Mouse (Mus musculus) stomach, embryonic 16.5 days (tissue): Measurements from ENCODE around the gene Ern1. TPM values are rescaled to one million over a fixed set of nuclear protein-coding genes. Genes with fewer than 3 reads are reported as not detected.
"Not testable (repeated sequence)": the region's sequence is repeated elsewhere in the genome, so short reads cannot be mapped to it uniquely, and the experiment has no call there.

ENCODE experiments used
- ATAC-seq: fragments of 200-750 bp; cut with Nextera tagmentation; 2 replicates; pipeline ENCODE4 v1.8.0; 2017; ENCODE audit warnings: moderate number of reproducible peaks, moderate TSS enrichment; ENCODE audit not compliant: insufficient read depth, low FRiP score
- H3K27ac ChIP-seq: fragments of 300-500 bp; sonication (generic); 2 replicates; pipeline ENCODE4 v1.5.1; 2014; ENCODE audit warnings: low read length
- H3K27me3 ChIP-seq: fragments of 300-500 bp; sonication (generic); 2 replicates; pipeline ENCODE4 v1.6.1; 2014; ENCODE audit warnings: low read length, control low read depth, mixed read lengths; ENCODE audit not compliant: control insufficient read depth, insufficient read depth
- H3K36me3 ChIP-seq: fragments of 300-500 bp; sonication (generic); 2 replicates; pipeline ENCODE4 v1.6.1; 2014; ENCODE audit warnings: low read length; ENCODE audit not compliant: control insufficient read depth, insufficient read depth
- H3K4me1 ChIP-seq: fragments of 300-500 bp; sonication (generic); 2 replicates; pipeline ENCODE4 v1.6.1; 2014; ENCODE audit warnings: low read length, control low read depth, mixed read lengths; ENCODE audit not compliant: control insufficient read depth, insufficient read depth
- H3K4me2 ChIP-seq: fragments of 300-500 bp; sonication (generic); 2 replicates; pipeline ENCODE4 v1.6.1; 2014; ENCODE audit warnings: low read depth, low read length, mixed read lengths
- H3K4me3 ChIP-seq: fragments of 300-500 bp; sonication (generic); replicated peaks from 2 replicates; pipeline ENCODE4 v1.5.1; 2014; ENCODE audit warnings: mild to moderate bottlenecking, low read length
- H3K9ac ChIP-seq: fragments of 300-500 bp; sonication (generic); 2 replicates; pipeline ENCODE4 v1.6.1; 2014; ENCODE audit warnings: low read length
- H3K9me3 ChIP-seq: fragments of 300-500 bp; sonication (generic); replicated peaks from 2 replicates; pipeline ENCODE4 v1.6.1; 2016; ENCODE audit warnings: low read length, control low read depth; ENCODE audit not compliant: control insufficient read depth
- WGBS: fragments of 180-500 bp; shearing (Covaris S2); extraction: QIAGEN DNeasy Blood & Tissue Kit; methylation state at CpG from one replicate; pipeline ENCODE4 v1.1.7; 2014; 5-methylcytosine and 5-hydroxymethylcytosine counted together
- polyA plus RNA-seq: library from polyadenylated mRNA; unstranded; fragments of >200 nt; fragmentation: Nextera tagmentation; extraction: Ambion mirVana; gene quantifications from 2 replicates; pipeline ENCODE4 v1.2.1, GENCODE M21; 2015

The Ern1 gene
- polyA plus RNA-seq, 1 experiment from 2014 or later, result 9.4 TPM

DNA sequence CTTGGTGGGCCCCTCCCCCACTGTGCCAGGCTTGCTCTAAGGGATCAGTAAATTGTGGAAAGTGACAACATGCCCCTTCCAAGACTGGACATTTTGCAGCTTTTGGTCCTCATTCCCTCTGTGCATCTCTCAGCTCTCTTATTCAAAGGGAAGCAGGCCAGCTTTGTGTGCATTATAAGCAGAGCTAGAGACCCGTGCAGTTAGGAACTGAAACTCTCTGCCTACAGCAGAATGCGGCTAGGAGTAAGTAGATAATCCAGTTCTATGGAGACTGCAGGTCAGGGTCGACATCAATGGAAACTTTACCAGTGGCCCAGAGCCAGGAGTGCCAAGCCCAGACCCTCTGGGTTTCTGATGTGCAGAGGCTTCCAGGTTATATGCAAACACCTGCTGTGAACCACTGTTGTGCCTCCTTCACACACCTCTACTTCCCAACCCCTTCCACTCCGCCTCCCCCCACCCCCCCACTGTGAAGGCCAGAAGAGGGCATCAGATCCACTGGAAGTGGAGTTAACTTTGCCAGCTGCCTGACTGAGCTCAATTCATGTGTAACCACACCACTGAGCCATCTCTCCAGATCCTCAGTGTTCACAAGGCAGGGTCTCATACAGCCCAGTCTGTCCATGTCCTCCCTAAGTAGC is 11.2 kb upstream of the Ern1 start:
- Histone ChIP-seq H3K4me3 (no peak overlapping the region), H3K9me3 (no peaks in the 10 kb centered on the region), H3K9ac (no peak overlapping the region), H3K27me3 (no peaks in the 10 kb centered on the region), H3K36me3 (no peaks in the 10 kb centered on the region), H3K4me1 (no peaks in the 10 kb centered on the region), H3K4me2 (no peak overlapping the region), H3K27ac (no peak overlapping the region)
- no peak for ATAC-seq
- 34% methylated on average over 4 of the region's 4 CpGs for WGBS

DNA sequence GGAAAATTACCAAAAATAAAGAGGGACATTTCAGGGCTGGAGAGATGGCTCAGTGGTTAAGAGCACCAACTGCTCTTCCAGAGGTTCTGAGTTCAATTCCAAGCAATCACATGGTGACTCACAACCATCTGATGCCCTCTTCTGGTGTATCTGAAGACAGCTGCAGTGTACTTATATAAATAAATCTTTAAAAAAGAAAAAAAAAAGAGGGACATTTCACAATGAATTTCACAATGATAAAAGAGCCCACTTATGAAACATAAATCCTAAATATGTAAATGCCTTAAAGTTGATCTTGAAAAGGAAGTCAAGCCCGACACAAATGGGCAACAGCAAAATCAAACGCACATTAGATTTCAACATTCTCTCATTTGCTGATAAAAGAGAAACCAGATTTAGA is 10.3 kb upstream of the Ern1 start:
- no peak for ATAC-seq
- Histone ChIP-seq H3K4me1 (no peaks in the 10 kb centered on the region), H3K27me3 (no peaks in the 10 kb centered on the region), H3K9ac (no peak overlapping the region), H3K27ac (no peak overlapping the region), H3K9me3 (no peaks in the 10 kb centered on the region), H3K4me2 (no peak overlapping the region), H3K36me3 (no peaks in the 10 kb centered on the region), H3K4me3 (no peak overlapping the region)
- 79% methylated on average over 2 of the region's 2 CpGs for WGBS

DNA sequence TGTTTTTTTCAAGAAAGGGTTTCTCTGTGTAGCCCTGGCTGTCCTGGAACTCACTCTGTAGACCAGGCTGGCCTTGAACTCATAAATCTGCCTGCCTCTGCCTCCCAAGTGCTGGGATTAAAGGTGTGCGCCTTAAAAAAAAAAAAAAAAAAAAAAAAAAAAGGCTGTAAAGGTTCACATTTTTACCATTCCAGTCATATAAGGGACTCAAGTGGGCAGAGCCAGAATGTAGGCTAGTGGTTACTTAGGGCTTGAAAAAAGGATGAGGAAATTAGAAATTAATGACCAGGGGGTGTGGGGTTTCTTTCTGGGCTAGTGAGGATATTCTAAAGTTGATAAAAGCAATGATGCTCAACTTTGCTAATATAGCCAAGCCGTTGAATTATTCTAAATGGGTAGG is 9.4 kb upstream of the Ern1 start:
- not testable (repeated sequence) for ATAC-seq, H3K27me3 ChIP-seq, H3K4me1 ChIP-seq, H3K4me2 ChIP-seq, H3K36me3 ChIP-seq, H3K27ac ChIP-seq, H3K4me3 ChIP-seq, H3K9ac ChIP-seq, H3K9me3 ChIP-seq
- WGBS, result 89% methylated on average over 2 of the region's 2 CpGs

DNA sequence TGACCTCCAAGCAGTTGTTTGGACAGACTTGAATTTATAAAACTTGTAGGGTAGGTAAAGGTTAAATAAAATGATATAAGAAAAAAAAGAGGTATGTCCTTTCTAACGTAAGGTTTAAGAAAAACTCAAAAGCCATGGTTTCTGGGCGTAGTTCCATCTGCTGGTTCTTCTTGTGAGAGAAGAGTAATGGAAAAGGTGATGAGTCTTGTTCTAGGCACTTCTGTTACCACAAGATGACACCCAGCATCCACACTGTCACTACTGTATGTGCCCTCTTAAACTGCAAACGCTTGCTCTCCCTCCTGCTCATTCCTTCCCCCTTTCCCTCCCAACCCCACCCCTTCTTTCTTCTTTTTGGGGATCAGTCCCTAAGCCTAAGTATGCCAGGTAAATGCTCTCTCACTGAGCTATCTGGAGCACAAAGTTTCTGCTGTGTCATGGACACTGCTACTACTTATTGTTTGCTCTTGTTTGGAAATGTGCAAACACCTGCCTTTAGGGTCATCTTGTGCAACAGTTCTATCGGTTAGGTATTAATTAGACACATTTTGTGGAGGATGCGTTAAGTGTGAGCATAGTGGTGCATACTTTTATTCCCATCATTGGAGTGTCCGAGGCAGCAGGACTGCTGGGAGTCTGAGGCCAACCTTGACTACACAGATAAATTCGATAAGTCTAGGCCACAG is 5.5 kb upstream of the Ern1 start:
- Histone ChIP-seq H3K9ac (no peak overlapping the region), H3K4me1 (peaks cover 3% of the 10 kb centered on the region), H3K9me3 (no peaks in the 10 kb centered on the region), H3K4me3 (no peak overlapping the region), H3K27ac (no peak overlapping the region), H3K4me2 (no peak overlapping the region), H3K27me3 (no peaks in the 10 kb centered on the region), H3K36me3 (no peaks in the 10 kb centered on the region)
- no peak for ATAC-seq
- WGBS, result 72% methylated on average over 7 of the region's 7 CpGs

DNA sequence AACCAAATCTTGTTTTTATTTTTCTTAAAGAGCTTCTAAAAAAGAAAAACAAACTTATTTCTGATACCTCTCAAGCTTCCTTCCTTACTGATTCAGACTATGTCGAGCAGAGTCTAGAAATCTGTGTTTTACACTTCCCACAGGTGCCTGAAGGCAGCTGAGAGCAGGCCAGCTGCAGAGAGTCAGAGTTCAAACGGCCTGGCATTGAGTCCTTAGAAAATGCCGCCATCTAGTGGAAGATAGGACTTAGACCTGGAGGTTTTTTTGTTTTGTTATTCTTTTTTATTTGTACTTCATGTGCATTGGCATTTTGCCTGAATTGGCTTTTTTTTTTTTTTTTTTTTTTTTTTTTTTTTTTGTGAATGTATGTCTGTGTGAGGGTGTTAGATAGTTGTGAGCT is 3.7 kb upstream of the Ern1 start:
- Histone ChIP-seq H3K9ac (no peak overlapping the region), H3K36me3 (no peaks in the 10 kb centered on the region), H3K4me2 (no peak overlapping the region), H3K27ac (no peak overlapping the region), H3K4me3 (no peak overlapping the region), H3K9me3 (no peaks in the 10 kb centered on the region), H3K4me1 (peaks cover 7% of the 10 kb centered on the region), H3K27me3 (no peaks in the 10 kb centered on the region)
- WGBS, result under 1% methylated on average over 3 of the region's 3 CpGs
- ATAC-seq, result no peak

DNA sequence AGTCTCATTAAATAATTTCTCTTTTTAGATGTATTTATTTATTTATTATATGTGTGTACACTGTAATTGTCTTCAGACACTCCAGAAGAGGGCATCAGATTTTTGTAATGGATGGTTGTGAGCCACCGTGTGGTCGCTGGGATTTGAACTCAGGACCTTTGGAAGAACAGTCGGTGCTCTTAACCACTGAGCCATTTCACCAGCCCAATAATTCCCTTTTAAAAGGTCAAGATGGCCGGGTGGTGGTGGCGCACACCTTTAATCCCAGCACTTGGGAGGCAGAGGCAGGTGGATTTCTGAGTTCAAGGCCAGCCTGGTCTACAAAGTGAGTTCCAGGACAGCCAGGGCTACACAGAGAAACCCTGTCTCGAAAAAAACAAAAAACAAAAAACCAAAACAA is 2.9 kb upstream of the Ern1 start:
- H3K4me3 ChIP-seq, ATAC-seq, H3K27me3 ChIP-seq, H3K9ac ChIP-seq, H3K9me3 ChIP-seq, H3K27ac ChIP-seq, H3K4me2 ChIP-seq, H3K36me3 ChIP-seq: not testable (repeated sequence)
- H3K4me1 ChIP-seq, result peaks cover 12% of the 10 kb centered on the region
- WGBS, result 81% methylated on average over 6 of the region's 6 CpGs

DNA sequence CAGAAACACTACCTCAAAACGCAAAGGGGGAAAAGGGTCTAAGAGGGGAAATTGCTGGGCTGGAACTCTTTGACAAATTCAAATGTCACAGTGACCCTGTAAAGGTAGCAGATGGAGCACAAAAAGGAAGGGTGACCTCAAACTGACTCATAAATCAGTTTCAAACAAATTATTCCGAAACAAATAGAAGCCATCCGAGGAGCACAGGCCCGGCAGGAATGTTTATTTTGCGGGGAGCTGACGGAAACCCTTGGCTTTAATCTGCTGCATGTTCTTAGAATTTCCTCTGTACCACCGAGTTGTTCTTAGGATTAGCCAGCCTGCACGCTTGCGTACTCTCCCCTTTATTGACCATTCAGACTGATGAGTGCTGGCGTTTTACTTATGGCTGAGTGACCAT is 2.4 kb upstream of the Ern1 start:
- Histone ChIP-seq H3K27ac (no peak overlapping the region), H3K9me3 (no peaks in the 10 kb centered on the region), H3K36me3 (no peaks in the 10 kb centered on the region), H3K9ac (no peak overlapping the region), H3K4me3 (no peak overlapping the region), H3K27me3 (no peaks in the 10 kb centered on the region), H3K4me2 (no peak overlapping the region), H3K4me1 (peaks cover 12% of the 10 kb centered on the region)
- no peak for ATAC-seq
- WGBS, result 25% methylated on average over 10 of the region's 10 CpGs

DNA sequence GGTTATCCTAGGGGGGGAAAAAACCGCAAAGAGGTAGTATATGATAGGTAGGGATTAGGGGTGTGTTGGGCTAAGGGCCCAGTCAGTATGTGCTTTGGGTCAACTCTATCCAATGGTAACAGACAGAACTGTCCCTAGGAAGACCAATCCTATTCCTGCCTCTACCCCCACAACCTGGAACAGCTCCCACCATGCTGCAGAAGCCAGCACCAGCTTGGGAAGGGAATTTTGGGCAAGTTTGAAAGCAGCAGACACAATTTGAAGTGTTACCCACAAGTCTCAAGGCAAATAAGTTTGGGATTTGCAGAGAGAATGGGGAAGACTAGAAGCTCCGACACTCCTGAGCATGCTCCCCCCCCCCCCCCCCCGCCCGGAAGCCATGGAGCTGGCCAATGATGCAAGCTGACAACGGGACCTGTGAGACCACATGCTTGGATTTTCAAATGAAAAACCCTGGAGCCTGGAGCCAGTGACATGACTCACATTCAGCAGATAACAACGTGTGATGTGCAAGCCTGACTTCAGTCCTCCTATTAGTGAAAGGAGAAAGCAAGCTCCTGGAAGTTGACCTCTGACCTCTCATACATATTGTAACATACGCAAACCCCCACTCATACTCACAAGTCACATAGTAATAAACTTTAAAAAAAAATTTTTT is 1.5 kb upstream of the Ern1 start:
- no peak overlapping the region for H3K4me3 ChIP-seq
- no peaks in the 10 kb centered on the region for H3K27me3 ChIP-seq
- no peak overlapping the region for H3K27ac ChIP-seq
- peaks cover 12% of the 10 kb centered on the region for H3K4me1 ChIP-seq
- H3K4me2 ChIP-seq, result no peak overlapping the region
- ATAC-seq, result no peak
- H3K36me3 ChIP-seq, result no peaks in the 10 kb centered on the region
- WGBS, result 46% methylated on average over 7 of the region's 7 CpGs
- no peaks in the 10 kb centered on the region for H3K9me3 ChIP-seq
- H3K9ac ChIP-seq, result no peak overlapping the region

DNA sequence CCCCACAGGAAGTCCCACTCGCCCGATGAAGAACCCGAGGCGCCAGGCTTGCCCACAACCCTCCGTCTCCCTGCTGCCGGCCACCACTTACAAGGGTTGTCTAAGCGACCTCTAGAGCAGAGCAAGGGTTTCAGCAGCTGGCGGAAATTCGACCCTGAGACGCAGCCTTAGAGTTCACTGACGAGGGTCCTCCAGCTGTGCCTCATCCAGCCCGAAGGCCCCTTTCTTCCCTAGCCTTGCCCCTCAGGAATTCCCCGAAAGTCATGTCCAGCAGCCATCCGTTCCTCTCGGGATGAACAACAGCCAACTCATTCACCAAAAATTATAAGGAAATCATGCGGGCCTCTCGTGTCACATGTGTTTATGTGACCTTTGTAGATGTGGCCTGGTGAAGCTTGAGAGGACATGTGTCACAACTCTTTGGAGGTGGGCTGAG is 492 bp upstream of the Ern1 start:
- Histone ChIP-seq H3K9ac (peak overlapping the region; percentile 63), H3K9me3 (no peaks in the 10 kb centered on the region), H3K4me1 (peaks cover 12% of the 10 kb centered on the region), H3K27ac (peak overlapping the region; percentile 87), H3K4me2 (peak overlapping the region; percentile 60), H3K36me3 (no peaks in the 10 kb centered on the region), H3K4me3 (peak overlapping the region; percentile 94), H3K27me3 (no peaks in the 10 kb centered on the region)
- WGBS, result 6% methylated on average over 17 of the region's 17 CpGs
- ATAC-seq, result peak; percentile 42; the same call in 1 of the 2 replicates
